Mouse (Mus musculus): ENCODE data around the gene Hist1h2ah.
A peak's percentile ranks its signal among the peaks of the same experiment; 100 is the strongest.
"Not testable (repeated sequence)": the region's sequence is repeated elsewhere in the genome, so short reads cannot be mapped to it uniquely, and the experiment has no call there.

The Hist1h2ah gene

GRCm38 (mm10) chr13:22035267-22036148 is at the start of gene Hist1h2ah, which contains the start of gene Hist1h2bk:
Gene Hist1h2ah (minus strand): TSS chr13:22035568.
Gene Hist1h2bk (plus strand): TSS chr13:22035870.
- DNase-seq (ENCODE audit: inconsistent age in 2 of 2, low spot score in 1 of 2) = peak; percentile 84 to 95

DNA sequence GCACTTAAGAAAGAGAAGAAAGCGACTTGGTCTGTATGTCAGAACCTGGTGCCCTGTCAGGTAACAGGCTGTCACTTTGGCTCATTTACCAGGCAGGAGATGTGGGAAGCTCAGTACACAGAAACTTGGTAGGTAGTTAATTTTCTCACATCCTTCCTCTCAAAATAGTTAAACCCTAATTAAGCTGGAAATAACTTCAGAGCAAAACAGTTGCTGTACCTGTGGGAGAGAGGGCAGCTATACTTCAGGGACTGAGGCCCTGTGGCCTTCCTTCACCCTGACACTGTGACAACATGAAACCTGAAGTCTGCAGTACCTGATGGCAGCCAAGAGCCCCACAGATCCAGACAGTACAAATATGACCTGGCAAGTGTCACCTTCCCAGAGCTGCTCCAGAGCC is 48.8 kb upstream of the Hist1h2ah start, which contains the start of gene Vmn1r188:
Gene Vmn1r188, plus strand, starts transcription at position 301 of the 400 bp plus-strand sequence.
- DNase-seq (ENCODE audit: inconsistent age in 2 of 2, low spot score in 1 of 2) = not testable (repeated sequence)

DNA sequence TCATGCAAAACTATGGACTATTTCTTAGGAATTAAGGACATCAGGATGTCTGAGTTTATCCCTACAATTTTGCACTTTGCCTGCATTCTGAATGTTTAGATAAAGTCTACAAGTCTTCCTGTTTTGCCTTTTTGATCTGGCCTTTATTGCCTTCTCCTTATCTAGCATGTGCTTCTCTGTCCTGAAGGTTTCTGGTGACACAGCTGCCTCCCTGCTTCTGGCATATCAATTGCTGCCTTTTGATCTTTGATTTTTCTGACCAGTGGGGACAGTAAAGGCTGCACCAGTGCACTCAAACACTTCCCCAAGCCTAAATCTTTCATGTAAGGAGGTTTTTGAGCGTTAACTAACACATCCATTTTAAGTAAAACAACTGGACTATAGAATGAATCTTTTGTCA is 28.1 kb upstream of the Hist1h2ah start:
- no peak for DNase-seq (ENCODE audit: inconsistent age in 2 of 2, low spot score in 1 of 2)

GRCm38 (mm10) chr13:22061422-22061821 is 26.1 kb upstream of the Hist1h2ah start:
- DNase-seq (ENCODE audit: inconsistent age in 2 of 2, low spot score in 1 of 2) = no peak

GRCm38 (mm10) chr13:22053754-22054153 is 18.4 kb upstream of the Hist1h2ah start:
- no peak for DNase-seq (ENCODE audit: inconsistent age in 2 of 2, low spot score in 1 of 2)

DNA sequence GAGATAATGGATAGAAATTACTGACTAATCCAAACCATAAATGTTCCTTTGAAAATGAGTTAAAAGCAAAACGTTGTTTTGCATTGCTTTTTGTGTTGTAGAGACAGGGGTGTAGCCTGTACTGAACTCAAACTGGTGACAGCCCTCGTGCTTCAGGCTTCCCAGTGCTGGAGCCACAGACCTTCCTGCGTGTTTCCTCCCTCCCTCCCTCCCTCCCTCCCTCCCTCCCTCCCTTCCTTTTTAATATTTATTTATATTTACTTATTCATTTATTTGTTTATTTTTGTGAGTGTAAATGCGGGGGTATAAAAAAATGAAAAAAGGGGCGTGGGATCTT is 16.1 kb upstream of the Hist1h2ah start:
- no peak for DNase-seq (ENCODE audit: inconsistent age in 2 of 2, low spot score in 1 of 2)

DNA sequence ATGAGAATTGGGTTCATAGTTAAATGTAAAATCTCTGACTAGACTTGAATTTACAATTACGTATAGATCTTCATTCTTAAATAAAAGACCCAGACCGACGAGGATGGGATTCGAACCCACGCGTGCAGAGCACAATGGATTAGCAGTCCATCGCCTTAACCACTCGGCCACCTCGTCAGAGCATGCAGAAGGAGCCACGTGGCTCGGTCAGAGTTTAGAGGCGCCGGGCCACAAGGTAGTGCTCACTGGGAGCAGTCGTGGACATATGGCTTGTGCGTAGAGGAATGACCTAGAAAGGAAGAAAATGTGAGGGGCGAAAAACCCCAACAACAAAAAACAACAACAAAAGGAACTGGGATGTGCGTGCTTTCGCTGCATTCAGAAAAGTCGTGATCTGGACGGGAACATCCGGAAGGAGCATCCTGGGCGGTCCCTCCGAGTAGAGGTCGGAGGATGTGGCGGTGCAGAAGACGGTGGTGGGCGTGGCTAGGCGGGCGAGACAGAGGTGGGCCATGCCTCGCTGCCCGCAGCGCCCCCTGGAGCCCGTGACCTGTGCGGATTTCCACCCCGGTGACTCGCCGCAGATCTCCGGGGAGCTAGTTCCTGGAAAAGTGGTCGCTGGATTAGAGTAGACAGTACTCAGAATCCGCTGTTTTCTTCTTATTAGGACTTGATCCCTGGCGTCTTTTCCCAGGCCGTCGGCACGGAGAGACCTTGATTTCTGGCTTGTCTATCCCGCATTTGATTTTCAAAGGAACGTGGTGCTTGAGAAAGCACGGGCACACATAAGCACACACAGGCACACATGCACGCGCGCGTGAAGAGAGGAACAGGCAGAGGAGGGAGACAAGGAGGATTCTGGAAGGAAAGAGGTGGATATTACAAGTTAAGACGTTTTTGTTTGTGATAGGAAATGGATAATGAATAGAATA is 15.5 kb upstream of the Hist1h2ah start:
- DNase-seq (ENCODE audit: inconsistent age in 2 of 2, low spot score in 1 of 2) = peak; percentile 94 to 98

- DNase-seq (ENCODE audit: inconsistent age in 2 of 2, low spot score in 1 of 2) = peak in 1 of 2 experiments; percentile 63
These were observed 14.5 kb upstream of the Hist1h2ah start for GRCm38 (mm10) chr13:22049737-22050440.

- no peak for DNase-seq (ENCODE audit: inconsistent age in 2 of 2, low spot score in 1 of 2)
These were observed 13.7 kb upstream of the Hist1h2ah start for GRCm38 (mm10) chr13:22049041-22049440.

- DNase-seq (ENCODE audit: inconsistent age in 2 of 2, low spot score in 1 of 2) = no peak
These were observed 9.9 kb upstream of the Hist1h2ah start for GRCm38 (mm10) chr13:22045311-22045710.

DNA sequence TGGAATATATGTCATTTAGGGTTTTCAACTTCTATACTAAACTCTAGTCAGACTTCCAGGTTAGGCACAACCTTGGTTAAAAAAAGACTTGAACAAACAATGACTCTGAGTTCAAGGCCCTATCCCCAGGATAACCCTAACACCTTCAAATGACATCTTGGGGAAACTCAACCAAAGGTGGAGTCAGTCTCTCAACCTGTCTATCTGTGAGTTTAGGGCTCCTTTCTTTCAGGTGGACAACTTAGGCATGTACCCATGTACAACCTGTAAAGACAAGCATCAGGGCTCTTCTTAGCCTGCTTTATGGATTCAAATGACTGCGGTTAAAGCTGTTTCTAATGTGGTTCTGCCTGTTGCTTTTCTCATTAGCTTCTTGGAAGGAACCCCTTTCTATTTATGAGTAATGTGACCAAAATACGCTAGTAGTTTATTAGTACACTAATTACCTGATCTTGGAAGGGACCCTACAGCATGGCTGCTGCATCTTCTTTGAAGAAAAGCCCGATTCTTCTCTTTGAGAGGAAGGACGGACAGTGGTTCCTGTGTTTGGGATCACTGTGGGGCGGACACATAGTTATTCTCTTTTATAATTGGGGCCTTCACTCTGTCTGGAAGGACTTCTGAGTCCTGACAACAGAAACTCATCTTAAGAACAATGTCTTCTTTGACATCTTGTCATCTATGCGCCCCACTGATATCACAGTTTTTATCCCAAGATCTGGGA is 9.2 kb upstream of the Hist1h2ah start:
- DNase-seq (ENCODE audit: inconsistent age in 2 of 2, low spot score in 1 of 2) = no peak

DNA sequence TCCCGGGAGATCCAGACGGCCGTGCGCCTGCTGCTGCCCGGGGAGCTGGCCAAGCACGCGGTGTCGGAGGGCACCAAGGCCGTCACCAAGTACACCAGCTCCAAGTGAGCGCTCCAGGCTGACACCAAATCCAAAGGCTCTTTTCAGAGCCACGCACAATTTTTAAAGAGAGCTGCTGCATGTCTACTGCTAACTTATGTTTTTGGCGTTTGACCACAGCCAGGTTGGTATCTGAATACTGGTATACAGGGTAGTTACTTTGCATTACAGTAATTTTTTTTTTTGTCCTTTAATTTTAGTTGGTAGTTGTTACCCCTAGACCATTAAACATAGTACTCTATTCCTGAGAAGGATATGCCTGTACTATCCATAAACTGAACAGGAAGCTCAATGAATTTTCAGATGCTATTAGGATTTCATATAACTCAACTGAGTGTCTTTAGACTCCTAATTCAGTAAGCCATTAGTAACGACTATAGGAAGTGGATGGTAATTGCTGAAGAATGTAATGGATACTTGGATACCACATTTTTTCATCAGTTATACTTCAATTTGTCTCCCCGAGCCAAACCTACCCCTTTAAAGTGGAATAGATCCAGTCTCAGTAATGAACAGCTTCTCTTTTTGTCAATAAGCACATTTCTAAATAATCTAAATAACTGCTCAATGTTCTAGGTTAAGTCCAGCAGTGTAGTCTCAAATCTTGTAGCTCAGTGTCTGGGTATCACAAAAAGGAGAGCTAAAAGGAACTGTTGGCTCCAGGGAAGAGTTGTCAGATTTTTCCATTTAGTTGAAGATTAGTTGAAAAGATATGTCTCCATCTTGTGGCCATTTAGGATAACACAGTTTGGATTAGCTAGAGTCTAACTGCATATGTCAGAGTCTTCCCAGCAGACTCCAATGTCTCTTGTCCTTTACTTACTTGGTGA is 8.4 kb upstream of the Hist1h2ah start:
- peak; percentile 31 to 73 for DNase-seq (ENCODE audit: inconsistent age in 2 of 2, low spot score in 1 of 2)

- DNase-seq (ENCODE audit: inconsistent age in 2 of 2, low spot score in 1 of 2) = peak; percentile 89 to 98
These were observed 7.5 kb upstream of the Hist1h2ah start, which contains the start of the genes Hist1h2ag and Hist1h2bj for GRCm38 (mm10) chr13:22042568-22043502. Gene Hist1h2ag (minus strand): TSS chr13:22042944. Gene Hist1h2bj (plus strand): TSS chr13:22043214.

DNA sequence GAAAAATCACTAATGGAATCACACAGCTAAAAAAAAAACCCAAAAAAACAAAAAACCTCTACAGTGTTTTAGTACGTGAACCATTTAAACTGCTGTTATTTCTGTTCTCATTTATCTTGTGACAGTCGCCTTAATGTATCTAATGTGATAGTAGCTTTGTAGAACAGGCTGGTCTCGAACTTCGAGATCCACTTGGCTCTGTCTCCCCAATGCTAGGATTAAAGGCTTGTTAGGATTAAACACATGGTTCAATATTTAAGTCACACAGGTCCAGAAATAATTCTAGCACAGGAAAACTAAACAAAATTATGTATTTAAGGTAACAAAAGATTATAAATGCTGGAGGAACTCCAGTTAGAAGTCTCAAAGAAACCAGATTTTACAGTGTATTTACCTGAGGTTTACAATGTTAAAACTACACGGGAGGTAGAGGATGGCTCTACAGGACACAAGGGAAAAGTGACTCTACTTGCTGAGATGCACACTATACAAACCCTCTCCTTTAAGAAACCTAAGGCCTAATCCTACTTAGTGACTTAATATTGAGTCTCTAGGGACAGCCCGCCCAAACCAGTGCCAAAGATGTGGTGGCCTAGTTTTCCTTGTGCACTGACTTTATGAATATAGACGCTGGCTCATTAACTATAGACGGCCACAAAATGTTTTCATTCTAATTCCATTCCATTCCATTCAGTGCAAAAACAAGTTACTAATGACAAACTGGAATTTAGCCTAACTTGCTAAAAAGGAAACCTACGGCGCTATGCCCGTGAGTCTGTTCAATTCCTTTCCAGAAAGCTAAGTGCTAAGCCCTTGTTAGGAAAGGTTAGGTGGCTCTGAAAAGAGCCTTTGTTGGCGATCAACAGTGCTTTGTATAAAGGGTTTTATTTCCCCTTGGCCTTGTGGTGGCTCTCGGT is 6.5 kb upstream of the Hist1h2ah start:
- peak in 1 of 2 experiments; percentile 43 for DNase-seq (ENCODE audit: inconsistent age in 2 of 2, low spot score in 1 of 2)

GRCm38 (mm10) chr13:22041142-22041536 is 5.8 kb upstream of the Hist1h2ah start, which contains the start of gene Hist1h4i:
Gene Hist1h4i (minus strand): TSS chr13:22041362.
- peak; percentile 95 to 99 for DNase-seq (ENCODE audit: inconsistent age in 2 of 2, low spot score in 1 of 2)

GRCm38 (mm10) chr13:22040464-22041141 is 5.2 kb upstream of the Hist1h2ah start:
- DNase-seq (ENCODE audit: inconsistent age in 2 of 2, low spot score in 1 of 2) = no peak
